Mouse (Mus musculus): ENCODE data around the gene Cab39.

- TF ChIP-seq POLR2AphosphoS2 (IDR thresholded peaks at IDR 0.05; ENCODE audit: low read depth, low read length): no peak
- no peak for TF ChIP-seq ELF1 (IDR thresholded peaks at IDR 0.05; ENCODE audit: low read depth, low read length)
- no peak for TF ChIP-seq NRF1 (IDR thresholded peaks at IDR 0.05; ENCODE audit: low read depth, low read length)
- no peak for TF ChIP-seq CTCF (conservative IDR thresholded peaks at IDR 0.05 in 1 of 2, IDR thresholded peaks at IDR 0.05 in 1 of 2; ENCODE audit: low read depth in 2 of 2, low read length in 2 of 2)
These were observed 48.7 kb upstream of the Cab39 start for GRCm38 (mm10) chr1:85744539-85744938.
